Mouse (Mus musculus) lung, postnatal 0 days (tissue): ENCODE results near the gene Atg7. TPM values are rescaled to one million over a fixed set of nuclear protein-coding genes. Genes with fewer than 3 reads are reported as not detected.
A peak's percentile ranks its signal among the peaks of the same experiment; 100 is the strongest.

ENCODE experiments used
- ATAC-seq: fragments of 200-750 bp; cut with Nextera tagmentation; 2 replicates; pipeline ENCODE4 v1.8.0; 2017; ENCODE audit warnings: moderate library complexity
- DNase-seq: peaks from one replicate; pipeline ENCODE4 v3.0.0-alpha.2; 2016; ENCODE audit warnings: low spot score
- H3K27ac ChIP-seq: fragments of 300-500 bp; sonication (generic); 2 replicates; pipeline ENCODE4 v1.5.1; 2014; ENCODE audit warnings: antibody characterized with exemption, mild to moderate bottlenecking, low read length, mixed read lengths
- H3K27me3 ChIP-seq: fragments of 300-500 bp; sonication (generic); replicated peaks from 2 replicates; pipeline ENCODE4 v1.6.1; 2014; ENCODE audit warnings: low read length, mixed read lengths; ENCODE audit not compliant: insufficient read depth
- H3K36me3 ChIP-seq: fragments of 300-500 bp; sonication (generic); 2 replicates; pipeline ENCODE4 v1.6.1; 2014; ENCODE audit warnings: low read length, mixed read lengths; ENCODE audit not compliant: insufficient read depth
- H3K4me1 ChIP-seq: fragments of 300-500 bp; sonication (generic); 2 replicates; pipeline ENCODE4 v1.6.1; 2014; ENCODE audit warnings: antibody characterized with exemption, low read depth, low read length, mixed read lengths; ENCODE audit not compliant: insufficient read depth
- H3K4me2 ChIP-seq: fragments of 300-500 bp; sonication (generic); replicated peaks from 2 replicates; pipeline ENCODE4 v1.6.1; 2014; ENCODE audit warnings: low read depth, mild to moderate bottlenecking, low read length, moderate library complexity, mixed read lengths
- H3K4me3 ChIP-seq: fragments of 300-500 bp; sonication (generic); 2 replicates; pipeline ENCODE4 v1.5.1; 2014; ENCODE audit warnings: low read depth, low read length
- H3K9ac ChIP-seq: fragments of 300-500 bp; sonication (generic); replicated peaks from 2 replicates; pipeline ENCODE4 v1.6.1; 2014; ENCODE audit warnings: low read depth, mild to moderate bottlenecking
- H3K9me3 ChIP-seq: fragments of 300-500 bp; sonication (generic); 2 replicates; pipeline ENCODE4 v1.6.1; 2016; ENCODE audit warnings: low read length, mixed read lengths
- CTCF ChIP-seq: IDR thresholded peaks from 2 replicates; pipeline ENCODE4 v1.5.1; 2016; ENCODE audit warnings: antibody characterized with exemption, mild to moderate bottlenecking
- EP300 ChIP-seq: IDR thresholded peaks from 2 replicates; pipeline ENCODE4 v1.6.1; 2016; ENCODE audit warnings: antibody characterized with exemption, mild to moderate bottlenecking, control low read depth
- WGBS: fragments of 180-500 bp; shearing (Covaris S2); extraction: QIAGEN DNeasy Blood & Tissue Kit; methylation state at CpG from one replicate; pipeline ENCODE4 v1.1.7; 2014; 5-methylcytosine and 5-hydroxymethylcytosine counted together
- polyA plus RNA-seq: library from polyadenylated mRNA; unstranded; fragments of >200 nt; fragmentation: Nextera tagmentation; extraction: Ambion mirVana; gene quantifications from 2 replicates; pipeline ENCODE4 v1.2.1, GENCODE M21; 2015

The Atg7 gene
- polyA plus RNA-seq, 1 experiment from 2014 or later, result 18.4 TPM

GRCm38 (mm10) chr6:114682092-114682711 is 39.3 kb downstream of the Atg7 start:
- Histone ChIP-seq H3K36me3 (no peaks in the 10 kb centered on the region; the same call in 1 of the 2 replicates), H3K27me3 (no peaks in the 10 kb centered on the region), H3K9ac (no peak overlapping the region), H3K9me3 (no peaks in the 10 kb centered on the region), H3K4me1 (no peaks in the 10 kb centered on the region), H3K4me3 (no peak overlapping the region), H3K27ac (no peak overlapping the region), H3K4me2 (no peak overlapping the region)
- DNase-seq (no peak), ATAC-seq (no peak)
- TF ChIP-seq CTCF (no peak), EP300 (no peak)
- WGBS, result 75% methylated on average over 9 of the region's 9 CpGs

- TF ChIP-seq EP300, result no peak
- peak; percentile 63 for TF ChIP-seq CTCF
- 83% methylated on average over 1 of the region's 1 CpGs for WGBS
- no peaks in the 10 kb centered on the region for H3K27me3 ChIP-seq
- H3K4me3 ChIP-seq, result no peak overlapping the region
- no peak overlapping the region for H3K9ac ChIP-seq
- H3K27ac ChIP-seq, result no peak overlapping the region
- peak; percentile 32 for DNase-seq
- no peak for ATAC-seq
- no peaks in the 10 kb centered on the region for H3K9me3 ChIP-seq
- H3K4me1 ChIP-seq, result no peaks in the 10 kb centered on the region
- no peaks in the 10 kb centered on the region; the same call in 1 of the 2 replicates for H3K36me3 ChIP-seq
- no peak overlapping the region for H3K4me2 ChIP-seq
These were observed 40.8 kb downstream of the Atg7 start for GRCm38 (mm10) chr6:114683741-114684140.

DNA sequence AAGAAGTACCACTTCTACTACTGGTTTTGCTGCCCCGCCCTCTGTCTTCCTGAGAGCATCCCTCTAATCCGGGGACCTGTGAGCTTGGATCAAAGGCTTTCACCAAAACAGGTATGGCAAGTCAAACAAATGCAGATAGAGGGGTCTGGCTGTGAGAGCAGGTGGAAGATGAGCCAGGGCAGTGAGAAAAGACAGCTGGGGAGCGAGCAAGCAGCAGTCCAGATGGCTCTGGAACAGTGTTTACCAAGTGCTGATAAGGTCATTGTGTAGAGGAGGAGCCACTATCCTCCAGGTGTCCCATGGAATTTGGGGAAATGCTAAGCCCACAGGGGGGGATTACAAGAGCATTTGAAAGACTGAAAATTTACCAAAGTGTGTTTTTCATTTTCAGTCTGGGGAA is 41.5 kb downstream of the Atg7 start:
- DNase-seq (no peak), ATAC-seq (no peak)
- 55% methylated on average over 3 of the region's 3 CpGs for WGBS
- Histone ChIP-seq H3K9me3 (no peaks in the 10 kb centered on the region), H3K27me3 (no peaks in the 10 kb centered on the region), H3K36me3 (no peaks in the 10 kb centered on the region; the same call in 1 of the 2 replicates), H3K4me1 (no peaks in the 10 kb centered on the region), H3K9ac (no peak overlapping the region), H3K4me2 (no peak overlapping the region), H3K27ac (no peak overlapping the region), H3K4me3 (no peak overlapping the region)
- TF ChIP-seq CTCF, result no peak
- no peak for TF ChIP-seq EP300

- Histone ChIP-seq H3K27ac (no peak overlapping the region), H3K27me3 (no peaks in the 10 kb centered on the region), H3K4me1 (no peaks in the 10 kb centered on the region), H3K4me3 (no peak overlapping the region), H3K9ac (no peak overlapping the region), H3K4me2 (no peak overlapping the region), H3K9me3 (no peaks in the 10 kb centered on the region), H3K36me3 (no peaks in the 10 kb centered on the region; the same call in 1 of the 2 replicates)
- DNase-seq, result no peak
- ATAC-seq, result no peak
- no peak for TF ChIP-seq EP300
- TF ChIP-seq CTCF, result peak; percentile 52
- 73% methylated on average over 1 of the region's 1 CpGs for WGBS
These were observed 42.5 kb downstream of the Atg7 start for GRCm38 (mm10) chr6:114685412-114685811.

GRCm38 (mm10) chr6:114687035-114687434 is 44.1 kb downstream of the Atg7 start:
- Histone ChIP-seq H3K27me3 (no peaks in the 10 kb centered on the region), H3K4me3 (no peak overlapping the region), H3K27ac (no peak overlapping the region), H3K4me1 (no peaks in the 10 kb centered on the region), H3K9me3 (no peaks in the 10 kb centered on the region), H3K4me2 (no peak overlapping the region), H3K36me3 (no peaks in the 10 kb centered on the region; the same call in 1 of the 2 replicates), H3K9ac (no peak overlapping the region)
- peak; percentile 57; the same call in 1 of the 2 replicates for ATAC-seq
- WGBS, result 39% methylated on average over 1 of the region's 1 CpGs
- no peak for TF ChIP-seq EP300
- TF ChIP-seq CTCF, result no peak
- peak; percentile 77 for DNase-seq

DNA sequence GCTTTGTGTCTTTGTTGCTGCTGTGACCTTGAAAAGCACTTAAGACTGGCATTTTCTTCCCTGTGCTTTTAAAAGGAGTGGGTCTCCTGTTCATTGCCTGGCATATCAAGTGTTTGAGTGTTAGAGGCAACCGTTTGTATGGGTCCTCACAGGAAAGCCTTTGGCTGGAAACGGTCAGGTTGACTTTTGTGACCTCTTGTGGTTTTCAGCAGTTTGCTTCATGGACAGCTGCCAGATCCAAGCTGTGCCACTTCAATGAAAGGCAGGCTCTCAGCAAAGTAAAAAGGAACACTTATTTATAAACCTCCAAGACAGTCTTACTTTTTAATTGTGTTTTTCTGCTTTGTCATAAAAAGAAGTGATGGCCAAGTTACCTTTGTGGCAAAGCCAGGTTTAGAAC is 47.8 kb downstream of the Atg7 start:
- Histone ChIP-seq H3K27me3 (no peaks in the 10 kb centered on the region), H3K4me1 (no peaks in the 10 kb centered on the region), H3K36me3 (no peaks in the 10 kb centered on the region), H3K4me2 (no peak overlapping the region), H3K9ac (no peak overlapping the region), H3K4me3 (no peak overlapping the region), H3K27ac (no peak overlapping the region), H3K9me3 (no peaks in the 10 kb centered on the region)
- DNase-seq, result peak; percentile 89
- ATAC-seq, result peak; percentile 71
- 7% methylated on average over 2 of the region's 2 CpGs for WGBS
- TF ChIP-seq CTCF (no peak), EP300 (0 out of 2 replicates have a peak, but pooled peaks have one; percentile 36)

GRCm38 (mm10) chr6:114691530-114691929 is 48.6 kb downstream of the Atg7 start:
- Histone ChIP-seq H3K27me3 (no peaks in the 10 kb centered on the region), H3K9ac (no peak overlapping the region), H3K4me3 (no peak overlapping the region), H3K4me2 (no peak overlapping the region), H3K36me3 (no peaks in the 10 kb centered on the region), H3K9me3 (no peaks in the 10 kb centered on the region), H3K27ac (no peak overlapping the region), H3K4me1 (no peaks in the 10 kb centered on the region)
- WGBS, result 85% methylated on average over 6 of the region's 6 CpGs
- ATAC-seq (no peak), DNase-seq (no peak)
- no peak for TF ChIP-seq CTCF
- no peak for TF ChIP-seq EP300
